Mouse (Mus musculus) megakaryocyte, adult 5-6 weeks (primary cell): ENCODE results near the gene Nlrp3. TPM values are rescaled to one million over a fixed set of nuclear protein-coding genes. Genes with fewer than 3 reads are reported as not detected.

Source experiments
- ATAC-seq: 2 replicates; pipeline ENCODE4 v1.8.0; 2016; ENCODE audit warnings: mild to moderate bottlenecking, inconsistent platforms; ENCODE audit not compliant: poor library complexity, severe bottlenecking
- total RNA-seq, 2 experiments: library from RNA; stranded (forward) in 1 of 2; stranded (reverse) in 1 of 2; fragments of 153-499, 151-499 nt in 1 of 2; fragments of 221-1000, 200-1000 nt in 1 of 2; gene quantifications; 2 replicates each; pipeline versions ENCODE4 v1.2.3 to v1.2.4; 2015 to 2017

Gene Nlrp3
- total RNA-seq, 2 experiments from 2014 or later, result 32.5 to 43.0 TPM

GRCm38 (mm10) chr11:59600872-59601271, 59.5 kb downstream of the Nlrp3 start:
- ATAC-seq, result no peak

- no peak for ATAC-seq
These were observed 60.9 kb downstream of the Nlrp3 start for GRCm38 (mm10) chr11:59602287-59602686.

- no peak for ATAC-seq
These were observed 70.3 kb downstream of the Nlrp3 start for GRCm38 (mm10) chr11:59611646-59612045.

DNA sequence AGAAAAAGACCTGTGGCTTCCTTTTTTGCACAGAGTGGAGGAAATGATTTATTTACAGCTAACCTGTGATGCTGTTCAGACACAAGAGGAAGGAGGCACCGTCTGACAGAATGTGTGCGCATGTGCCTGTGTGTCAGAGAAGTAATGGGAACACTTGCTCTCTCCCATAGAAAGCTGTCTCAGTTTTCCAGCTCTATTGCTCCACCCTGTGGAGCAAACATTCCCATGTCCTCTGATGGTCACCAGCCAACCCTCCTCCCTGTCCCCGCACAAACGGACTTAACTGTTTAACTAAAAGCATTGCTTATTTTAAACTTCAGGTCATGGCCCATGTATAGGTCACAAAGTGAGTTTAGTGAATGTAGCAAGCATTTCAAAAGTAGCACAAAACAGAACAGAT, 72.8 kb downstream of the Nlrp3 start:
- no peak for ATAC-seq

Other genes starting within 250 kb of the Nlrp3 start
- gene Wnt9a, start 234.6 kb upstream of the Nlrp3 start, total RNA-seq (2015), result not detected in 2 replicates
- not detected in 2 replicates for gene Wnt9a, start 234.6 kb upstream of the Nlrp3 start, total RNA-seq (2017)
- not detected in 2 replicates for gene Prss38, start 165.9 kb upstream of the Nlrp3 start, total RNA-seq (2015)
- not detected in 2 replicates for gene Prss38, start 165.9 kb upstream of the Nlrp3 start, total RNA-seq (2017)
- gene Jmjd4, start 91.5 kb upstream of the Nlrp3 start, total RNA-seq (2015), result 1.9 and 2.3 TPM in 2 replicates
- gene Jmjd4, start 91.5 kb upstream of the Nlrp3 start, total RNA-seq (2017), result 1.8 and 2.0 TPM in 2 replicates
- 2.9 and 3.3 TPM in 2 replicates for gene Snap47, start 90.4 kb upstream of the Nlrp3 start, total RNA-seq (2015)
- gene Snap47, start 90.4 kb upstream of the Nlrp3 start, total RNA-seq (2017), result 4.9 and 8.1 TPM in 2 replicates
- gene Zfp867, start 69.1 kb upstream of the Nlrp3 start, total RNA-seq (2015), result 0.40 and 1.2 TPM in 2 replicates
- gene Zfp867, start 69.1 kb upstream of the Nlrp3 start, total RNA-seq (2017), result 0.59 and 0.77 TPM in 2 replicates
- gene Zkscan17, start 14.8 kb upstream of the Nlrp3 start, total RNA-seq (2015), result 9.0 and 9.4 TPM in 2 replicates
- 7.4 and 13.4 TPM in 2 replicates for gene Zkscan17, start 14.8 kb upstream of the Nlrp3 start, total RNA-seq (2017)
- gene Olfr222, start 34.7 kb downstream of the Nlrp3 start, total RNA-seq (2015), result not detected in 2 replicates
- not detected in 2 replicates for gene Olfr222, start 34.7 kb downstream of the Nlrp3 start, total RNA-seq (2017)
- gene Olfr223, start 51.7 kb downstream of the Nlrp3 start, total RNA-seq (2015), result not detected in 2 replicates
- gene Olfr223, start 51.7 kb downstream of the Nlrp3 start, total RNA-seq (2017), result not detected in 2 replicates
- 23.7 and 26.2 TPM in 2 replicates for gene Mprip, start 119.7 kb downstream of the Nlrp3 start, total RNA-seq (2015)
- gene Mprip, start 119.7 kb downstream of the Nlrp3 start, total RNA-seq (2017), result 58.6 and 61.8 TPM in 2 replicates
- not detected in 2 replicates for gene Pld6, start 246.1 kb downstream of the Nlrp3 start, total RNA-seq (2015)
- not detected in 2 replicates for gene Pld6, start 246.1 kb downstream of the Nlrp3 start, total RNA-seq (2017)